Mouse (Mus musculus) heart, adult 2 months (tissue): ENCODE data around the gene Arl2.

Experiments used
- CTCF ChIP-seq: fragments of 200-600 bp; IDR thresholded peaks from 2 replicates; pipeline ENCODE4 v1.8.1; 2022; ENCODE audit warnings: antibody characterized with exemption, mild to moderate bottlenecking, moderate library complexity
- EP300 ChIP-seq: fragments of 200-500 bp; IDR thresholded peaks from 2 replicates; pipeline ENCODE4 v1.6.1; 2011; ENCODE audit warnings: low read depth, low read length, control low read depth; ENCODE audit not compliant: insufficient read depth
- POLR2A ChIP-seq: fragments of 200-500 bp; IDR thresholded peaks from 2 replicates; pipeline ENCODE4 v1.6.1; 2011; ENCODE audit warnings: mild to moderate bottlenecking, low read depth, low read length, control low read depth; ENCODE audit not compliant: insufficient read depth

GRCm38 (mm10) chr19:6141394-6141749 is at the start of gene Arl2:
- TF ChIP-seq CTCF, result peak; percentile 67
- TF ChIP-seq POLR2A, result no peak
- no peak for TF ChIP-seq EP300
